Mouse (Mus musculus) right cerebral cortex, postnatal 36 days (tissue): ENCODE data around the gene Gm6882.
"Not testable (repeated sequence)": the region's sequence is repeated elsewhere in the genome, so short reads cannot be mapped to it uniquely, and the experiment has no call there.

ENCODE experiments used
- DNase-seq, 2 experiments: peaks; one replicate each; pipeline ENCODE4 v3.0.0; 2022; ENCODE audit warnings: low spot score in 2 of 2, mixed read lengths in 1 of 2

Gm6882 gene

GRCm38 (mm10) chr7:21432645-21433044 is at the start of gene Gm6882:
Gm6882 (minus strand) TSS chr7:21432745.
- DNase-seq, result not testable (repeated sequence)
